Mouse (Mus musculus) stomach, postnatal 0 days (tissue): ENCODE results near the gene Eml2. TPM values are rescaled to one million over a fixed set of nuclear protein-coding genes. Genes with fewer than 3 reads are reported as not detected.
A peak's percentile ranks its signal among the peaks of the same experiment; 100 is the strongest.

Experiments used
- ATAC-seq: fragments of 200-750 bp; cut with Nextera tagmentation; 2 replicates; pipeline ENCODE4 v1.8.0; 2017; ENCODE audit not compliant: low FRiP score, low TSS enrichment
- DNase-seq: peaks from one replicate; pipeline ENCODE4 v3.0.0-alpha.2; 2016; ENCODE audit warnings: low spot score
- H3K27ac ChIP-seq: fragments of 300-500 bp; sonication (generic); replicated peaks from 2 replicates; pipeline ENCODE4 v1.5.1; 2014; ENCODE audit warnings: mild to moderate bottlenecking, control low read depth
- H3K27me3 ChIP-seq: fragments of 300-500 bp; sonication (generic); 2 replicates; pipeline ENCODE4 v1.6.1; 2014; ENCODE audit warnings: low read length; ENCODE audit not compliant: control insufficient read depth, insufficient read depth
- H3K36me3 ChIP-seq: fragments of 300-500 bp; sonication (generic); 2 replicates; pipeline ENCODE4 v1.6.1; 2014; ENCODE audit warnings: low read length, mixed read lengths; ENCODE audit not compliant: control insufficient read depth, insufficient read depth
- H3K4me1 ChIP-seq: fragments of 300-500 bp; sonication (generic); replicated peaks from 2 replicates; pipeline ENCODE4 v1.6.1; 2014; ENCODE audit warnings: antibody characterized with exemption; ENCODE audit not compliant: control insufficient read depth, insufficient read depth
- H3K4me2 ChIP-seq: fragments of 300-500 bp; sonication (generic); replicated peaks from 2 replicates; pipeline ENCODE4 v1.6.1; 2014; ENCODE audit warnings: low read depth, mild to moderate bottlenecking, control low read depth, moderate library complexity
- H3K4me3 ChIP-seq: fragments of 300-500 bp; sonication (generic); 2 replicates; pipeline ENCODE4 v1.5.1; 2014; ENCODE audit warnings: low read depth, low read length, control low read depth
- H3K9ac ChIP-seq: fragments of 300-500 bp; sonication (generic); 2 replicates; pipeline ENCODE4 v1.6.1; 2014; ENCODE audit warnings: mild to moderate bottlenecking, low read length, control low read depth, mixed read lengths
- H3K9me3 ChIP-seq: fragments of 300-500 bp; sonication (generic); 2 replicates; pipeline ENCODE4 v1.6.1; 2016; ENCODE audit warnings: low read length; ENCODE audit not compliant: control insufficient read depth
- CTCF ChIP-seq: IDR thresholded peaks from 2 replicates; pipeline ENCODE4 v1.5.1; 2016; ENCODE audit warnings: antibody characterized with exemption, low read depth, mild to moderate bottlenecking, moderate library complexity
- EP300 ChIP-seq: optimal IDR thresholded peaks from 2 replicates; pipeline ENCODE3; 2016; ENCODE audit warnings: antibody characterized with exemption
- WGBS: fragments of 180-500 bp; shearing (Covaris S2); extraction: QIAGEN DNeasy Blood & Tissue Kit; methylation state at CpG from one replicate; pipeline ENCODE4 v1.1.7; 2014; 5-methylcytosine and 5-hydroxymethylcytosine counted together
- polyA plus RNA-seq: library from polyadenylated mRNA; unstranded; fragments of >200 nt; fragmentation: Nextera tagmentation; extraction: Ambion mirVana; gene quantifications from 2 replicates; pipeline ENCODE4 v1.2.1, GENCODE M21; 2015

Eml2 gene
- polyA plus RNA-seq, 1 experiment from 2014 or later, result 8.8 TPM

DNA sequence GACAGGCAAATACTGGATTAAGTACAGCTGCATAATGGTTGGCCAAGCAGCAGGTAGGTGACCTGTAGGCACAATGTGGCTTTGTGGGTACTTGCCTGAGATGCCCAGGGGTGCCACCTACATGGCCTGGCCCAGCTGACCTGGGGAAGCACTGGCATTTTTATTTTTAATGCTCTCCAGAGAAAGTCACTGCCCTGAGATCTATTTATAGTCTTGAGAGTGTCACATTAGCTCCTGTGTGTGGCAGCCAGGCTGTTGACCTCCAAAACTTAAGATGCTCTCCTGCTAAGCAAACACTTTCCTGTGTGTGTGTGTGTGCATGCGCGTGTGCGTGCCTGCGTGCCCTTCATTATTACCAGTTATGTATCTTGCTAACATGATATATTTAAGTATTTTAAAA is 62.1 kb downstream of the Eml2 start:
- no peak overlapping the region for H3K4me3 ChIP-seq
- H3K27me3 ChIP-seq, result no peaks in the 10 kb centered on the region
- H3K4me1 ChIP-seq, result 0 out of 2 replicates have a peak, but pooled peaks cover 2% of the 10 kb centered on the region
- TF ChIP-seq EP300, result no peak
- TF ChIP-seq CTCF, result no peak
- no peaks in the 10 kb centered on the region for H3K9me3 ChIP-seq
- ATAC-seq (no peak), DNase-seq (no peak)
- no peak overlapping the region for H3K9ac ChIP-seq
- H3K27ac ChIP-seq, result no peak overlapping the region
- H3K36me3 ChIP-seq, result peaks cover 4% of the 10 kb centered on the region; the same call in 1 of the 2 replicates
- WGBS, result 85% methylated on average over 4 of the region's 4 CpGs
- H3K4me2 ChIP-seq, result no peak overlapping the region

DNA sequence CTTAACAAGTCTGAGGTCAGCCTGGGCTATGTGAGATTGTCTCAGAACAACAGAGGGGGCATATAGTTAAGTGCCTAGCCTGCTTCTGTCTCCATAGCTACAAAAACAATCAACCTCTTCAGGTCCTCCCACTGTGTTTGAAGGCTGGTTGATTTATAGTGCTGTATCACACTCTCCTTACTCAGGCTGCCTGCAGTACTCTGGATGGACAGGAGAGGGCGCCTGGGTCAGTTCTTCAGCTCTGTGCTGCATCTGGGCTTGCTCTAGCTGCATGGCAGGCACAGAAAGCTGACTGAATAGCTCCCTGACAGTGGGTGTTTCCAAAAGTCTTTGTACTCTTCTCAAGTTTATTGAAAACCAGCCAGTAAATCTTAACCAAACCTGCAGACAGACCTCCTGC is 63.2 kb downstream of the Eml2 start:
- H3K9me3 ChIP-seq, result no peaks in the 10 kb centered on the region
- no peak overlapping the region for H3K4me3 ChIP-seq
- H3K36me3 ChIP-seq, result peaks cover 4% of the 10 kb centered on the region; the same call in 1 of the 2 replicates
- H3K9ac ChIP-seq, result no peak overlapping the region
- ATAC-seq, result peak; percentile 85
- no peak overlapping the region for H3K4me2 ChIP-seq
- no peaks in the 10 kb centered on the region for H3K27me3 ChIP-seq
- H3K27ac ChIP-seq, result peak overlapping the region; percentile 56
- peak; percentile 97 for TF ChIP-seq CTCF
- no peak for TF ChIP-seq EP300
- 0% methylated on average over 1 of the region's 1 CpGs for WGBS
- peak; percentile 93 for DNase-seq
- H3K4me1 ChIP-seq, result 0 out of 2 replicates have a peak, but pooled peaks cover 2% of the 10 kb centered on the region

DNA sequence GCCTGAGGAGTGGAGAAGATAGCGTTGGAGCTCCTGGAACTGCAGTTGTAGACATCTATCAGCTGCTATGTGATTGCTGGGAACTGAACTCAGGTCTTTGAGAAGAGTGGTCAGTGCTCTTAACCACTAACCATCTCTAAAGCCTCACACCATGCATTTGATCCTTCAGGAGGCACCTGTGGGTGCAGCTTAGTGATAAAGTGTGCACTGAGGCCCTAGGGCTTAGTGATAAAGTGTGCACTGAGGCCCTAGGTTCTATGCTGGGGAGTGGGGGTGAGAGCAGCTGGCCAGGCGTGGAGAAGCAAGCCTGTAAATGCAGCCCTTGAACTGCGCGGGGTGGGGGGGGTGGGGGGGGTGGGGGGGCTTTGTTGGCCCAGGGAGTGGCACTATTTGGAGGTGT is 63.8 kb downstream of the Eml2 start:
- Histone ChIP-seq H3K27me3 (no peaks in the 10 kb centered on the region), H3K4me2 (no peak overlapping the region), H3K4me3 (no peak overlapping the region), H3K9me3 (no peaks in the 10 kb centered on the region), H3K9ac (no peak overlapping the region), H3K4me1 (0 out of 2 replicates have a peak, but pooled peaks cover 2% of the 10 kb centered on the region), H3K27ac (peak overlapping the region; percentile 56), H3K36me3 (peaks cover 4% of the 10 kb centered on the region; the same call in 1 of the 2 replicates)
- DNase-seq (no peak), ATAC-seq (no peak)
- WGBS, result 39% methylated on average over 4 of the region's 4 CpGs
- TF ChIP-seq CTCF, result no peak
- no peak for TF ChIP-seq EP300

DNA sequence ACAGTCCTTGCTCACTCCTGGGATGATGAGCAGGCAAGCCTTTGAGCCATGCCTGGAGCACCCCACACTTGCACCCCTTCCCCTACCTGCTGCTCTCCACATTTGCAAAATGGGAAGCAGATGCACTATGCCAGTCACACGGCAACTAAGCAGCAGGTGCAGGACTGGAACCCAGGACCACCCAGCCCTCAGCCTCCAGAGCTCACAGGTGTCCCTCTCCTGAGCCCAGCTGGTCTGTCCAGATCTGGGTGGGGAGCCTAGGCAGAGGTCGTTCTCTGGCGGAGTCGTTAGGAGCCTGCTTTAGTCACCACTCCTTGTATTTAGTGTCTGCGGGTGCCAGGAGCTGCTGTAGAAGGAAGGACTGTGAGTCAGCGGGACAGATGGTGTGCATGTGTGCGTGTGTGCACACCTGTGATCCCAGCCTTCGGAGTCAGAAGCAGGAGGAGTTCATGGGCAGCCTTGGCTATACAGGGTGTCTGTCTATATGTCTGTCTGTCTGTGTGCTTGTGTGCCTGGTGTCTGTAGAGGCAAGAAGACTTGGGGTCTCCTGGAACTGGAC is 64.8 kb downstream of the Eml2 start:
- H3K9ac ChIP-seq, result no peak overlapping the region
- H3K27ac ChIP-seq, result peak overlapping the region; percentile 49
- ATAC-seq (peak; percentile 74), DNase-seq (peak; percentile 54)
- no peak for TF ChIP-seq EP300
- no peak overlapping the region for H3K4me3 ChIP-seq
- H3K27me3 ChIP-seq, result no peaks in the 10 kb centered on the region
- H3K9me3 ChIP-seq, result no peaks in the 10 kb centered on the region
- 0 out of 2 replicates have a peak, but pooled peaks cover 2% of the 10 kb centered on the region for H3K4me1 ChIP-seq
- H3K4me2 ChIP-seq, result no peak overlapping the region
- WGBS, result 63% methylated on average over 8 of the region's 8 CpGs
- H3K36me3 ChIP-seq, result no peaks in the 10 kb centered on the region

DNA sequence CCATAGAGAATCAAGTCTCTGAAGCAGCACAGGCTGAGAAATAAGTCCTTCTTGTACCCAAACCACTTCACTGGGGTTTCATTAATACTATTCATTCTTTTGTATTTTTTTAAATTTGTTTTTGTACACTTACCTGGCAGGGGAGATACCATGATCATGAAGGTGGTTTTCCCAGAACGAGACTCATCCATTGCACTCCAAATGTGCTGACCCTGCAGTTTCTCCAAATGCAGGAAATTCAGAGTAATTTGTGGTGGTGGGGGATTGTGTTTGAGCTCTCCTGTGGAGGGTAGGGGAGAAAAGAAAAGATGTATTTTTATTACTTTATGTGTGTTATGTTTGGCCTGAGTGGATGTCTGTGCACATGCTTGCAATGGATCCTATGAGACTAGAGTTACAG is 65.8 kb downstream of the Eml2 start:
- Histone ChIP-seq H3K9me3 (no peaks in the 10 kb centered on the region), H3K4me1 (0 out of 2 replicates have a peak, but pooled peaks cover 2% of the 10 kb centered on the region), H3K9ac (no peak overlapping the region), H3K4me2 (no peak overlapping the region), H3K4me3 (no peak overlapping the region), H3K27me3 (no peaks in the 10 kb centered on the region), H3K27ac (no peak overlapping the region), H3K36me3 (peaks cover 1% of the 10 kb centered on the region; the same call in 1 of the 2 replicates)
- WGBS, result 78% methylated on average over 1 of the region's 1 CpGs
- TF ChIP-seq EP300 (no peak), CTCF (no peak)
- no peak for DNase-seq
- ATAC-seq, result no peak

DNA sequence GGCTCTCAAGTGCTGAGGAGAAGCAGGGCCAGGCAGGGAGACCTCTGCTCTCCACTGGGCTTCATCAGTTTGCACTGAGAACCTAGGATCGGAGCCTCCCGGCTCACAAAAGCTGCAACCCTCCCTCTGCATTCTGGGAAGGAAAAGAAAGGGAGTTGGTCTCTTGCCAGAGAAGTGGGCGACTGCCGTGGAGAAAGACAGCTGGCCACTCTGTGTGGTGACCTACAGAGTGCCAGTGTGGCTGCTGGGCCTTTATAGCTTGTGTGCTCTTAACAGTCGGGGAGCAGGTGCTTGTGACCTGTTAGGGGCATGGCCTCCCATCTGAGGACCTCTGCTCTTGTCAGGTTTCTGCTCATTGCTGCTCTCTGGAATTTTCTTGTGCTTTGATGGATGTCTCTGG is 67.6 kb downstream of the Eml2 start:
- TF ChIP-seq CTCF (no peak), EP300 (no peak)
- H3K9me3 ChIP-seq, result no peaks in the 10 kb centered on the region
- no peak overlapping the region for H3K27ac ChIP-seq
- H3K4me1 ChIP-seq, result 0 out of 2 replicates have a peak, but pooled peaks cover 2% of the 10 kb centered on the region
- ATAC-seq (no peak), DNase-seq (no peak)
- H3K27me3 ChIP-seq, result no peaks in the 10 kb centered on the region
- no peak overlapping the region for H3K9ac ChIP-seq
- no peak overlapping the region for H3K4me2 ChIP-seq
- H3K36me3 ChIP-seq, result peaks cover 4% of the 10 kb centered on the region; the same call in 1 of the 2 replicates
- 64% methylated on average over 5 of the region's 5 CpGs for WGBS
- H3K4me3 ChIP-seq, result no peak overlapping the region
